Mouse (Mus musculus) kidney, adult 18-20 months (tissue): ENCODE results near the gene Gm8126.
"Not testable (repeated sequence)": the region's sequence is repeated elsewhere in the genome, so short reads cannot be mapped to it uniquely, and the experiment has no call there.

ENCODE experiments used
- DNase-seq: peaks from one replicate; pipeline ENCODE4 v3.0.0; 2021

Gm8126 gene

DNA sequence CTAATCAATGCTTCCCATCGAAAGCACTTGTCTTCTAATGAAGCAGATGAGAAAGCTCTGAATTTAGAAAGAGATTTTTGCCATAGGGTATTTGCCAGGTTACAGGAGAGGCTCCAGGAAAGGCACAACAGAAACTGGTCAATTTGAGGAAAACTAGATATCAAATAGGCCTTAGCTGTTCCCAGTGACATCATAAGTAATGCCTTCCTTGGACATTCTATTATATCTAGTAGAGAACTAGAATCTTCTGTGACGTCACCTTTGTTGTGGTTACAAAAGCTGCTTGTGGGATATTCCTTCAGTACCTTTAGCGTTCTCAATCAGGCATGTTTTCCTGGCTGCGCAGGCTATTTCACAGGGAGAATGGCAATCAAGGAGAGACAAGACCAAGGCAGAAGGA lies at the start of gene Gm8126:
TSS of gene Gm8126 (plus strand) at position 301 of the 400 bp plus-strand sequence.
- not testable (repeated sequence) for DNase-seq

DNA sequence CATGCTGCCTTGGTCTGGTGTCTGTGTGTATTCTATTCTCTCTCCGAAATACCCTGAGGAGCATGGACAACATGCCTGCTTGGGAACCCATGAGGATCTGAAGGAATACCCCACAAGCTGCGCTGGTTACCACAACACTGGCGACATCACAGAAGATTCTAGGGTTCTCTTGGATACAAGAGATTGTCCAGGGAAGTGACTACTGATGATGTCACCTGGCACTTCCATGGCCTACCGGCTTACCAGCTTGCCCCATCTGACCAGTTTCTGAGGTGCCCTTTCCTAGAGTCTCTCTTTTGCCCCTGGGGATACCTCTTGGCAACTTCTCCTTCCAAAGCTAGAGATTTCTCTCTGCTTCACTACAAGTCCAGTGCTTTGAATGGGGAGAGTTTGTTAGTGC lies 23.2 kb upstream of the Gm8126 start, which contains the start of gene Gm8122:
TSS of gene Gm8122 (minus strand) at position 101 of the 400 bp plus-strand sequence.
- DNase-seq, result not testable (repeated sequence)

DNA sequence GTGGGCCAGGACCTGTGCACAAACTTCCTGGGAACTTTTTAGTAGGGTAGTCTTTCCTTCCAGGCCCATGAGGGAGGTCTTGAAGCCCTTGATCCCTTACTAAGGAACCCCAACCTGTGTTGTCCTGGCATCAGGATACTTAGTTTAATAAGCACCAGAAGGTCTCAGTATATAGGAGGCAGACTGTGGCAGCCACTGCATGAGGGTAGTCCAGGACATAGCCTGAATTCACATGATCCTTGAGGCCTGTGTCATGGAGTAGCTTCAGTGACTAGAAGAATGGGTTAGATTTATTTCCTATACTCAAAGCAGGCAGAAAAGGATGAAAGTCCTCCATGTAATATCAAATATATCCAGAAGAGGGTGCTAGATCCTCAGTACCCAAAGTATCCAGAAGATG lies 20.7 kb upstream of the Gm8126 start:
- DNase-seq, result peak; percentile 10

DNA sequence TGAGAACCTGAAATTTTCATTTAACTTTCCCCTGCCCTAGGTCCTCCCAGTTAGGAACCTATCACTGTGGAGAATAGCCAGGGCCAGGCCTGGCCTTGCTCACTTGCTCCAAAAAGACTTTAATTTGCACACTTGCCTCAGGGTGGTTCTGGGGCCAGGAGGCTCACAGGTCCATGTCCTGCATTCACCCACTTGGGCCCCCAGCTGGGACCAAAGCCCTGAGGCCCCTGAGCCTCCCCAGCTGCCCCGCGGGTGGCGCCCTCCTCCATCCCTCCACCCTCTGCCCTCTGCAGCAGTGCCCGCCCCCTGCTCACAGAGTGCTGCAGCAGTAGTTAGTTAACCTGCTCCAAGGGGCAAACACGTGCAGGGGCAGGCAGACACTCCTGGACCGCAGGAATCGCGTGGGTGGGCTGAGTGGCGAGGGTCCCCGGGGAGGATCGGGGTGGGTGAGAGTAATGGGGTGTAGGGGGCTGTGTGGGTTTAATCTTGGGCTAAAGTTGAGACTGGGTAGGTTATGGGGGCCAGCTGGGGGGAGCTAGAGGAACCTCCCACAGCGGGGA lies 8.8 kb upstream of the Gm8126 start:
- DNase-seq, result peak; percentile 56

DNA sequence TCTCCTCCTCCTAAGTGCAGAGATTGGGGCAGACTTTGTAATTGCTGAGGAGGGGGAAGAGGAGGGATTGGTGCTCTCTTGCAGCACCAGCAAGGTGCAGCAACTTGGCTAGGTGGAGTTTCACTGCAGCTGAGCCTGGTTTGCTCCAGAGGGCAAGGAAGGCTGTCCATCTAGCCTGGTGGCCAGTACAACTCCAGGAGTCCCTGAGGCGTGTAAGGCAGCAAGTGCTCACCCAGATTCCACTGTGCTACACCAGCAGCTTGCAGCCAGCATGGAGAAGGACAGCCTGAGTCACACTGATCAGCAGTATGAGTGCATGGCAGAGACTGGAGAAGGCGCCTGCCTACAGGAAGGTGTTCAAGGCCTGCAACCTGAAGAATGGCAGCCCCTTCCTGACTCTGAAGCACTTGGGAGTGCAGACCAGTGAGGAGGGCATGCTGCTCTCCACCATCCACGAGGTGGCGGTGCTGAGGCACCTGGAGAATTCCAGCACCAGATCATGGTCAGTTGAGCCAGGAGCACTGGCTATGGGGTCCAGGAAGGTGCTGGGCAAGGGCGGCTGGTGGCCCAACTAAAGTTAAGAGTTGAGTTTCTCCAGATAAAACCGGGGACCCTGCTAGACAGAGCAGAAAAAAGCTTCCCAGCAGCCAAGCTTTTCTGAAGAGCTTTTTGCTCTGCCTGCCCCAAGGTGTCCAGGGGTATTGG lies 7.7 kb upstream of the Gm8126 start:
- not testable (repeated sequence) for DNase-seq

DNA sequence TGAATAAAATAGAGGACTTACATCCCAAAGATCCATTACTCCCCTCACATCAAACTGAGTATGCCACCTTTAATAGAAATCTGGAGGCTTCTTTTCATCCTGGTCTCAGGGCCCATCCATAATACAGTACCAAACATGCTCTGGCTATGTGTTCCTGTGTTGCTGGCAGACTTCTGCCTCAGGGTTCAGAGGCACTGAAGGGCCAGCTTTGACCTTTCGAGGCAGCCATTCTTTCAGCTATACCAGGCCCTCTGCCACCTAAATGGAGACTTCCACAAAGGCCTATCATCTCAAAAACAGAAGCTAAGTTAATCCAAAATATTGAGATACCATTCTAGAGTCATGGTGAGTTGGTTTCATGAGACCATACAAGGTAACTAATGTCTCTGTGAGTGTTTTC lies 1.9 kb upstream of the Gm8126 start:
- DNase-seq, result not testable (repeated sequence)

DNA sequence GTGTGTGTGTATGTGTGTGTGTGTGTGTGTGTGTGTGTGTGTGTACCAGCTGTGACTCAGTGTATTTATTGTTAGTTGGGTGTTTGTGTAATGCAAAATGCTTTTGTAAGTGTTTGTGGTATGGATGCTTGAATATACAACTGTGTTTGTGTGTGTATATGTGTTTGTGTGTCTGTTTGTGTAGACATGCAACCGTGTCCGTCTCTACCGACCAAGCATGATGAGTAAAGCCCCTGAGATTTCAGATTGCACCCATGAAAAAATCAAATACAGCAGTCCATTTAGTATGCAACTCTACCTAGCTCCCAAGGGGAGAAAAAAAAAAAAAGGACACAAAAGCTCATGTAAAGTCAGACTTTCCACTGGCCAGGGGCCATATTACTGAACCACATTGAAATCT lies 5.0 kb downstream of the Gm8126 start:
- not testable (repeated sequence) for DNase-seq

DNA sequence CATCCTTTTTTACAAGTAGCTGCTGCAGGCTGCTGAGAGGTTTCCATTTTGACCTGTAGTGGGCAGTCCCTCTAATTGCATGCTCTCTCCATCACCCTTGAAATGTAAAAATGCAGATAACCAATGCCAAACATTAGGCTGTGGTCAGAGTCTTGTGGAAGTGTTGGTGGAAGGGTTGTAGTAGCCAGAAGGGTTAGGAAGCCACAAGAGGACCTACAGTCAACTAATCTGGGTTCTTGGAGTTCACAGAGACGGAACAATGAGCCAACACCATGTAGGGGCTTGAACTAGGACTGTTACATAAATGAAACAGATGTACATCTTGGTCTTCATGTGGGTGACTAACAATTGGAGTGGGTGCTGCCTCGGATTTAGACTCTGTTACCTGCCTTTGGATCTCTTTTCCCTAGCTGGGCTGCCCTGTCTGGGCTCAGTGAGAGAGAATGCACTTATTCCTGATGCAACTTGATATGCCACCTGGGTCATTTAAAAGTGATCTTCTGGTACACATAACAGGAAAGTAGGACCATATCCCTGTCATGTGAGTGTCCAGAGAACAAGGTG lies 10.2 kb downstream of the Gm8126 start:
- DNase-seq, result not testable (repeated sequence)

DNA sequence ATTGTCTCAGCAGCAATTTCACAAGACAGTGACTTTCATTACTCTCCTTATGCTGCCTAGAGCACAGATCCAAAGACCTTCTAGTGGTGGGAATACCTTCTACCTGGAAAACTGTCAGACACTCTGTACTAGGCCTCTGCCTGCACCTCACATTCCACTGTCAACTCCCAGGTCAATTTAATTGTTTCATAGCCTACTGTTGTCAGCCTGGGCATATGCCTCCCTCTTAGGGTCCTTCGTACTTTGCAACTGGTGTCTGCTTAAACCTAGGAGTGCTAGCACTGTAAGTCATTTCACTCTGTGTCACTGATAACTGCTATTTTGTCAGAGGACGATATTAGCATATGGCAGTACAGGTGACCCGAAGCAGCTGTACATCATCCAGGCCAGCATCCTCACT lies 10.8 kb downstream of the Gm8126 start:
- DNase-seq, result not testable (repeated sequence)

DNA sequence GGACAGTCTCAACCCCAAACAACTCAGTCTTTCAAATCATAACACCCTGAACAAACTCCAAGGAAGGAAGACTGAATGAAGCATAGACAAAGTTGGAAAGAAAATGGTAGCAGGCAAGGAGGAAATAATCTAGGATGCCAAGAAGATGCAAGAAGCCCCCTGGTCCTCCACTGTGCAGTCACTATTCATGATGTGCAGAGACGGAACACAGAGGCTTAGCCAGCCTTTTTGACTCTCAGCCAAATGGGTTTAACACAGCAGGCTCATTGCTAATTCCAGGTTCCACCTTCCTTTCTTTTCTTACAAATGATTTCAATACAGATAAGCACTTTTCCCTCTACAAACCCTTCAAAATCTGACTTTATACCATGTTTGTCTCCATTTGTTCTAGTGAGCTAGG lies 14.7 kb downstream of the Gm8126 start:
- DNase-seq, result not testable (repeated sequence)

DNA sequence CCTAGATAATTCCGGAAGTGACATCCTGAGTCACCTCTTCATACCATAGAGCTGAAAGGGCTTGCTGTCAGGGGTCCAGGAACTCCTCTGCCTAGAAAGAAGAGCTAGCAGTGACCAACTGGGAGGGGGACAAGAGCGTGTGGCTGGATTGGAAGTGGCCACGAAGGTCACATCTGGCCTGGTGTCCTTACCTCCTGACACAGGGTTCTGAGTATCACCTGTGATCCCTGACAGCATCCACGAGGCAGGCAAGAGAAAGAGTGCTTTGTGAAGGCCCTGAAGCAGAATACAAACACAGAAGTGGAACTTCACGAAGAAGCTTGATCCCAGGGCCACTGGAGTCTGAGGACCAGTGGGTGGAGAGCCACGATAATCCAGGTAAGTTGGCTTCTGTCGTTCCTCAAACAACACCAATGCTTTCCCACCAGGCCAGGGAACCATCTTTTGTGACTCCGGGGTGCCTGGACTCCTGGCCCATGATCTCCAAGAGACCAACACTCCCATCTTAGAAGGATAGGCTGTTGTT lies 16.6 kb downstream of the Gm8126 start, which contains the start of gene Gm9732:
TSS of gene Gm9732 (plus strand) at position 51 of the 526 bp plus-strand sequence.
- not testable (repeated sequence) for DNase-seq

DNA sequence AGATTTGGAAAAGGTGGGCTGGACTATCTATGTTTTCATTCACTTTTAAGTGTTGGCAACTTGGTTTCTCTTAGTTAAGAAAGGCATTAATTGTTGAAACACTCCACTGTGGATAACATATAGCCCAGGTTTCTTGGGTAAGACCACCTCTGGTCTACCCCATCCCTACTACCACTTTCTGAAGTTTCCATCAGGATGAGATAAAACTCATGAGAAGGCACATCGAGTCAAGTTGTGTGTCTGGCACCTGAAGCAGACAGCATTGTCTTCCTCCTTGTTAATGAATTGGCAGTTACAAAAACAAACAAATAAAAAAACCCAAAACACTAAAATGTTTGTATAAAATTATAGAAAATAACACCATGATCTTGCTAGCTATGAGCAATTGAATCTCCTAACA lies 17.3 kb downstream of the Gm8126 start:
- DNase-seq, result not testable (repeated sequence)

DNA sequence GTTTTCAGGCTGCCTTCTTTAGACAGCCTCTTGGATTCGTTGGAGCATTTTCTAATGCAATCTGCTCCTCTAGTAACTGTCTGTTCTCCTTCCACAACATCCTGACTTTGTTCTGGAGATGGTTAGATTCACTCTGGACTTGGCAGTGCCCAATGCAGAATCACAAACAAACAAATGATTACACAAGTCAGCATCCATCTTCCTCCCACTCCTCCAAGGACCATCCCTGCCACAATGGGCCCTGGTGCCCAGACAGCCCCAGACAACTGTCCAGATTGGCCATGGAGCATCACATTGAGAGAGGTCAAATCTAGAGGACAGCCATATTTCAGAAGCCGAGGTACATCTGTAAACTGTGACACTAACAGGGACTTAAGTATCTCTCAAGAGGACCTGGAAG lies 19.0 kb downstream of the Gm8126 start:
- not testable (repeated sequence) for DNase-seq

DNA sequence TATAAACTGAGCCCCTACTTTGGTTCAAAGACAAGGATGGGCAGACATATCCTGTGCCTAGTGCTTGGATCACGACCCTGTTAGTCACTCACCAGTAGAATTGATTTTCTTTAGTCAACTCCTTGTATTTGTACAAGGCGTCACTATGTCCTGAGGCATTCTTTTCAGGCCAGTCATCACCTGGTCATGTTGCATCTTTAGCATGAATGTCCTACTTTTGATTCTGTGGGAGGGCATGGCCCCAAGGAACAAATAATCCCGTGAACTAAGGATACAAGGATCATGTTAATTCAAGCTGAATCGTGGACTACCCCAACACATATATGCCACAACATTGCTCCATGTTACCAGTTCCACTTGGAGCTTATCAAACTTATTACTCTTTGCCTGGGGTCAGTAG lies 19.7 kb downstream of the Gm8126 start:
- not testable (repeated sequence) for DNase-seq

DNA sequence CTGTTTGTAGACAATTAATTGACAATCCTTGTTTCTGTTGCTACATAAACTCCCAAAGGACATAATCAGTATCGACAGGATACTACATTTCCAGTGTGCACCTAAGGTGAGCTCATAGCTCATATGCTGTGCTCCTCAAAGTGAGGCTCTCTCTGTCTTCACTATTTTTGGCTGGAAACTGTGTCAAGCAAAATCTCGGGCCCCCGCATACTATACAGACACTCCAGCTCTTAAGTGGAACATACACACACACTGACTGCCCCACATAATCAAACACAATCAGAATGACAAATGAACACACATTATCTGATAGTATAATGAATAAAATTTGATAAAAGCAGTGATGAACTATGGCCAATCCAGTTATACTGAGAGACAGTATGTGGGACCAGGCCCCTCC lies 20.2 kb downstream of the Gm8126 start:
- not testable (repeated sequence) for DNase-seq

DNA sequence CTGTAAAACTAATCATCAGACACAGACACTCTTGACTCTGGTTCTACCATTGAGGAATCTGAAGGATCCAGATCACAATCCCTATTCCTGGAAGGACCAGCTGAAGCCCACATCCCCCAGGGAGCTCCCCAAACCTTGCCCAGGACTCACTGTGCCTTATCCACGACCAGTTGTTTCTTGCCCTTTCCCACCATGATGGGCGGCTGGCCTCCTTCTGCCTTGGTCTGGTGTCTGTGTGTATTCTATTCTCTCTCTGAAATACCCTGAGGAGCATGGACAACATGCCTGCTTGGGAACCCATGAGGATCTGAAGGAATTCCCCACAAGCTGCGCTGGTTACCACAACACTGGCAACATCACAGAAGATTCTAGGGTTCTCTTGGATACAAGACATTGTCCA lies 35.1 kb downstream of the Gm8126 start, which contains the start of gene Gm8127:
TSS of gene Gm8127 (minus strand) at position 330 of the 400 bp plus-strand sequence.
- not testable (repeated sequence) for DNase-seq
